Mouse (Mus musculus): ENCODE data around the gene Lipe. TPM values are rescaled to one million over a fixed set of nuclear protein-coding genes. Genes with fewer than 3 reads are reported as not detected.

Lipe gene
- total and polyA plus RNA-seq, 2 experiments, result 8.7 to 9.8 TPM

GRCm38 (mm10) chr7:25369058-25369749, 29.3 kb downstream of the Lipe start, which contains the start of gene Cnfn:
Gene Cnfn (minus strand): TSS chr7:25369724.
- Histone ChIP-seq H3K9ac (ENCODE audit: low read depth, low read length) (no peak within 1 kb of the TSS), H3K36me3 (ENCODE audit: control insufficient read depth, insufficient read depth, low read length) (no peaks in the 10 kb centered on the region), H3K79me2 (ENCODE audit: control insufficient read depth, insufficient read depth, low read length) (no peaks in the 10 kb centered on the region), H3K27me3 (ENCODE audit: control insufficient read depth, insufficient read depth, low read length) (peaks cover 14% of the 10 kb centered on the region), H3K27ac (replicated peaks; ENCODE audit: insufficient read depth, low read depth, low read length) (no peak within 1 kb of the TSS), H3K4me1 (ENCODE audit: control insufficient read depth, insufficient read depth, low read length) (no peaks in the 10 kb centered on the region), H3K4me3 (ENCODE audit: insufficient read depth, low read depth, low read length) (no peak within 1 kb of the TSS)
- TF ChIP-seq POLR2A (IDR thresholded peaks at IDR 0.05; ENCODE audit: extremely low read depth, insufficient read depth, low read length), result no peak
- no peak for TF ChIP-seq CTCF (IDR thresholded peaks at IDR 0.05; ENCODE audit: low read depth, low read length)
- 52% methylated on average over 12 of the region's 12 CpGs for WGBS
- no peak for DNase-seq (ENCODE audit: extremely low read depth, low read depth, low spot score)

- no peak for DNase-seq (ENCODE audit: extremely low read depth, low read depth, low spot score)
- 26% methylated on average over 12 of the region's 12 CpGs for WGBS
- peaks cover 14% of the 10 kb centered on the region for H3K27me3 ChIP-seq (ENCODE audit: control insufficient read depth, insufficient read depth, low read length)
Measured at GRCm38 (mm10) chr7:25368333-25368732, 30.2 kb downstream of the Lipe start.

GRCm38 (mm10) chr7:25367632-25368293, 30.7 kb downstream of the Lipe start:
- 4% methylated on average over 33 of the region's 33 CpGs for WGBS
- H3K27ac ChIP-seq (replicated peaks; ENCODE audit: insufficient read depth, low read depth, low read length), result no peak overlapping the region
- no peak for DNase-seq (ENCODE audit: extremely low read depth, low read depth, low spot score)
- H3K4me3 ChIP-seq (ENCODE audit: insufficient read depth, low read depth, low read length), result no peak overlapping the region
- no peaks in the 10 kb centered on the region for H3K79me2 ChIP-seq (ENCODE audit: control insufficient read depth, insufficient read depth, low read length)
- H3K4me1 ChIP-seq (ENCODE audit: control insufficient read depth, insufficient read depth, low read length), result no peaks in the 10 kb centered on the region
- TF ChIP-seq CTCF (IDR thresholded peaks at IDR 0.05; ENCODE audit: low read depth, low read length), result peak; percentile 67
- no peak for TF ChIP-seq POLR2A (IDR thresholded peaks at IDR 0.05; ENCODE audit: extremely low read depth, insufficient read depth, low read length)
- H3K9ac ChIP-seq (ENCODE audit: low read depth, low read length), result no peak overlapping the region
- no peaks in the 10 kb centered on the region for H3K36me3 ChIP-seq (ENCODE audit: control insufficient read depth, insufficient read depth, low read length)
- peaks cover 14% of the 10 kb centered on the region for H3K27me3 ChIP-seq (ENCODE audit: control insufficient read depth, insufficient read depth, low read length)

More at GRCm38 (mm10) chr7:25368333-25368732, 30.2 kb downstream of the Lipe start:
- Histone ChIP-seq H3K9ac (ENCODE audit: low read depth, low read length) (no peak overlapping the region), H3K27ac (replicated peaks; ENCODE audit: insufficient read depth, low read depth, low read length) (no peak overlapping the region), H3K79me2 (ENCODE audit: control insufficient read depth, insufficient read depth, low read length) (no peaks in the 10 kb centered on the region), H3K36me3 (ENCODE audit: control insufficient read depth, insufficient read depth, low read length) (no peaks in the 10 kb centered on the region), H3K4me1 (ENCODE audit: control insufficient read depth, insufficient read depth, low read length) (no peaks in the 10 kb centered on the region), H3K4me3 (ENCODE audit: insufficient read depth, low read depth, low read length) (no peak overlapping the region)
- TF ChIP-seq CTCF (IDR thresholded peaks at IDR 0.05; ENCODE audit: low read depth, low read length), result no peak
- no peak for TF ChIP-seq POLR2A (IDR thresholded peaks at IDR 0.05; ENCODE audit: extremely low read depth, insufficient read depth, low read length)

GRCm38 (mm10) chr7:25365937-25366625, 32.4 kb downstream of the Lipe start:
- Histone ChIP-seq H3K9ac (ENCODE audit: low read depth, low read length) (no peak overlapping the region), H3K4me3 (ENCODE audit: insufficient read depth, low read depth, low read length) (no peak overlapping the region), H3K27me3 (ENCODE audit: control insufficient read depth, insufficient read depth, low read length) (peaks cover 14% of the 10 kb centered on the region), H3K4me1 (ENCODE audit: control insufficient read depth, insufficient read depth, low read length) (no peaks in the 10 kb centered on the region), H3K36me3 (ENCODE audit: control insufficient read depth, insufficient read depth, low read length) (no peaks in the 10 kb centered on the region), H3K79me2 (ENCODE audit: control insufficient read depth, insufficient read depth, low read length) (no peaks in the 10 kb centered on the region), H3K27ac (replicated peaks; ENCODE audit: insufficient read depth, low read depth, low read length) (no peak overlapping the region)
- WGBS, result 55% methylated on average over 13 of the region's 13 CpGs
- TF ChIP-seq POLR2A (IDR thresholded peaks at IDR 0.05; ENCODE audit: extremely low read depth, insufficient read depth, low read length) (no peak), CTCF (IDR thresholded peaks at IDR 0.05; ENCODE audit: low read depth, low read length) (no peak)
- no peak for DNase-seq (ENCODE audit: extremely low read depth, low read depth, low spot score)

GRCm38 (mm10) chr7:25363632-25364031, 34.9 kb downstream of the Lipe start:
- no peak for TF ChIP-seq CTCF (IDR thresholded peaks at IDR 0.05; ENCODE audit: low read depth, low read length)
- no peak for TF ChIP-seq POLR2A (IDR thresholded peaks at IDR 0.05; ENCODE audit: extremely low read depth, insufficient read depth, low read length)
- no peak for DNase-seq (ENCODE audit: extremely low read depth, low read depth, low spot score)
- WGBS, result 94% methylated on average over 17 of the region's 17 CpGs
- H3K27ac ChIP-seq (replicated peaks; ENCODE audit: insufficient read depth, low read depth, low read length), result no peak overlapping the region
- no peak overlapping the region for H3K9ac ChIP-seq (ENCODE audit: low read depth, low read length)
- H3K79me2 ChIP-seq (ENCODE audit: control insufficient read depth, insufficient read depth, low read length), result no peaks in the 10 kb centered on the region
- H3K36me3 ChIP-seq (ENCODE audit: control insufficient read depth, insufficient read depth, low read length), result no peaks in the 10 kb centered on the region
- no peaks in the 10 kb centered on the region for H3K4me1 ChIP-seq (ENCODE audit: control insufficient read depth, insufficient read depth, low read length)
- H3K27me3 ChIP-seq (ENCODE audit: control insufficient read depth, insufficient read depth, low read length), result peaks cover 9% of the 10 kb centered on the region
- no peak overlapping the region for H3K4me3 ChIP-seq (ENCODE audit: insufficient read depth, low read depth, low read length)
